Mouse (Mus musculus): ENCODE data around the gene Hba-a2.

DNA sequence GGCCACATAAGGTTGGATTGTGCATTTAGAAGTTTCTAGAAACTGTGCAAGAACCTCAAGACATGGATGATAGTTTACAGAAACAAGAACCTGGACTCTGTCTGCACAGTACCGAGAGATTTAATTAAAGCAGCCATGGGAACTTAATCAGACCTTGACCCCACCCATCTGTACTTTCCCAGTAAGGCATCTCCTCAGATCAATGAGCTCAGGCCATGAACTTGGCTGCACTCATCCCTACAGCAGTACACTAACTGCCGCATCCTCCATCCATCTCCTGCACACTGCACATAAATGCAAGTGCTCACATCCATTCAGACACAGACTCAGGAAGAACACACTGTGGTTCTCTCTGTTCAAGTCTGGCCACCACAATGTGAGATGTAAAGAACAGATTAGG, 15.6 kb upstream of the Hba-a2 start:
- TF ChIP-seq POLR2A (IDR thresholded peaks at IDR 0.05; ENCODE audit: low read depth, low read length) (no peak), CTCF (IDR thresholded peaks at IDR 0.05; ENCODE audit: extremely low read depth, insufficient read length, insufficient replicate concordance, low read depth, low read length) (no peak)

All from small intestine, adult 2 months (tissue).